Mouse (Mus musculus) induced T-regulatory cell, adult 2 months (primary cell): ENCODE measurements around the gene Elavl1.

Source experiments
- DNase-seq: peaks from one replicate; pipeline ENCODE4 v3.0.0-alpha.2; 2012; ENCODE audit warnings: low read depth

The Elavl1 gene

DNA sequence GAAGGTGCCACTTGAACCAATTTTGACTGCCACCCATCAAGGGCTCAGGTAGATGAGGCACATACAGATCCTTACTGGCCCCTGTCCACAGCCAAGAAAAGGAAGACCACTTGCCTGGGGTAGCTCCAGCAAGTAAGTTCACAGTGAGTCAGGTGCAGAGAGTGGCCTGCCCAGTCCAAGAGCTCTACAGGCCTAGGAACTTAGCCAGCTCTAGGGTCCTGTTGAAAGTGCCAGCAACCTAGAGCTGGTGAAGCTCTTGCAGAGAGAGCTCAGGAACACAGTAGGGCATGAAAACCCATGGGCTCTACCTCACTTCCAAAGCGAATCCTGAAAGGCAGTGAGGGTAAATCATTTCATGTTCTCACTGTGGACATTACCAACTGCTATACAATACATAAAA is 4.8 kb downstream of the Elavl1 start:
- DNase-seq = no peak

DNA sequence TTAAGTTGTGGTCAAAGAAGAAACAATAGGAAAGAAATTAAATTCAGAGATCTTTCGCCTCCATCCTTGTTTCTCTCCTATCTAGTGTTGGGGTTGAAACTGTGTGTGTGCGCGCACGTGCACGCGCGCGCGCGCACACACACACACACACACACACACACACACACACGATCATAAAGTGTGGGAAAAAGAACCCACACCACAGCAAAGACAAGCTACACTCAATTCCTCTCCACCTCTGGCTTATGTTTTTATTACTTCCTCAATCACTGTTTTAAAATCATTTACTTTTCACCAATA is 5.7 kb downstream of the Elavl1 start:
- no peak for DNase-seq

DNA sequence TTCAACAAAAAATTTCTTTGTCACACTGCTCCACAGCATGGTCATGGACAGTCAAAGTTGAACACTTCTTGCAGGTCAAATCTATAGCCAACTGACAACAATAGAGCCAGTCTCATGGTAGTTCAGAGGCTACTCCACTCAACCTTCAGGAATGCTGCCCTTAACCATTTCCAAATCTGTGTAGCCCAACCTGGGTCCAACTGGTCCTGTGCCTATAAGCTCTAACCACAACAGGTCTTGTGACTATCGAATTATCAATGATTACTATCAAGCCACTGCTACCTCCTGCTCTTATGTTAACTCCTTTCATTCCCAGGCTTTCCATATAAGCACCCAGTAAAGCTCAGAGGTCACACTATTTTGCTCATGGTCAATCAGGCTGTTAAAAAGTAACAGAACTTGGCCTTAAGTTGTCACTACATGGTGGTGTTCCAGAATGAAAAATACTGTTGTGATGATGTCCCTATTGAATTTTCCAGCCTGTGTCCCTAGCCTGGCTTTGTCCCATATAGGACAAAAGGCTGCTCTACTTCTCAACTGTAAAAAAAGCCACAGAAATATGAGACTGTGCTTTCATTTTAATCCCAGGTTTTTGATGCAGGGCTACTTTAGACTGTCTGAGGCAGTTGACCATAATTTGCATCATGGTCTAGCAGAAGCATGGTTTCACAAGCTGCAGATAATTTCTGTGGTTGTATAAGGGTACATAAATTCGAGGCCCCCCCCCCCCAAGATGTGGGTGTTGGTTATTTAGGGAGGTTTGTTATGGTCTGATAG is 6.2 kb downstream of the Elavl1 start:
- no peak for DNase-seq

- no peak for DNase-seq
Measured at GRCm38 (mm10) chr8:4318124-4318523, 7.1 kb downstream of the Elavl1 start.

DNA sequence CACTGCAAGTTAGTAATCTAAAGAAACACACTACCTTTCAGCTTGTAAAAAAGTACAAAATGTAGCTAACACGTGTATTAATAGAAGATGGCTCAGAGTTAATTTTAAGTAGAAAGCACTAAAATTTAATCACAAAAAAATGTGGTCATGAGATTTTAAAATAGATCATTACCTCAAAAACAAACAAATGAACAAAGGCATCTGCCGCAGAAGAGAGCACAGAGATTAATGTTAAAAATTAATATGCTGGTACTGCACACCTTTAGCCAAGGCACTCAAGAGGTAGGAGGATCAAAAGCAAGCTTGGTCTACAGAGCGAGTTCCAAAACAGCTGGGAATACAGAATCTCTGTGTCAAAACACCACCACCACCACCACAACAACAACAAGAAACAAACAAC is 10.4 kb downstream of the Elavl1 start:
- DNase-seq = peak; percentile 33

DNA sequence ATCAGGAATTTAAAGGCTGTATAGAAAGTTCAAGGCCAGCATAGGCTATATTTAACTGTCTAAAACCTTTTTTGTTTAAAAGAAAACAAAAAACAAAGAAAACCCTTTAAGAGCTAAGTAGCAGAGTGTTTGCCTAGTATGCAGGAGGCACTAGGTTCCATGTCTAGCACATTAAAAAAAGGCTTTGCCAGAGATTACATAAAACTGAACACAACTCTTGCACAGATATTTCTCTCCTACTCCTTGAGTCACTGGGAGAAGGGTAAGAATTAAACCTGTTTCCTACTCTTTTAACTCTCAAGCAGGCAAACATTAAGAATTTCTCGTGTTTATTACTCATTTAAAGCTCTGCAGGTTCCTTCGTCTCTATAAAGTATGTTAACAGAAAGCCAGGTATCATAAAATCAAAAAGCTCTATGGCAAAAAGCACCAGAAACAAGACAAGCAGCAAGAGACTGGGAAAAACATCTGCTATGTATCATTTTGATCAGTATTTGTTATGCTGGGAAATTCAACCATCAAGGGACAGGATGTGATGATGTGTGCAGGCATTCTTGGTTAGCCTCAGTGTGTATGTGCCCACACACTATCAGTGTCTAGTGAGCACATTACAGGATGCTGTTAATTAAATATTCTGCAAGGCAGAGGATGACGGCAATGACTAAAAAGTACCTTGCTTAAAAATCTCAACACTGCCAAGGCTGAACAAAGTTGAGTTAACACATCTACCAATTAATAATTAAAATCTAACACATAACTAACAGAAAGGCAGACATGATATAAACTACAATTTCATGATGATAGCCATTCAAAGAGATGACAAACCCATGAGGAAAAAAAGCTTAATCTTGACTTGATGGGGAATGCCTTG is 11.7 kb downstream of the Elavl1 start:
- peak; percentile 84 for DNase-seq

DNA sequence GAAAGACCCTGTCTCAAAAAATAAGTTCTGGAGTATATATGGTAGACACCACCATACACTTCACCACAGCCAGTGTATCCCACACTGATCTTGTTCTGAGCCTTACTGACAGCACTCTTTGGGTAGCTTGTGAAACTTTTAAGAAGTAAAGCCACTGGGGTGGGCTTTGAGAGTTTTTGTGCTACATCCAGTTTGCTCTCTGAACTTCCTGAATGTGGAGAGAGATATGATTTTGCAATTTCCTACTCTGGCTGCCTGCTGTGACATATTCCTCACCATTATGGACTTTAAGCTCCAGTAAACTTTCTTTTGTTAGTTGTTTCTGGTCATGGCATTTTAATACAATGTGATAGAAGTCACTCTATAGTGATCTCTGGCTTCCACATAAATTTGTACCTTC is 13.1 kb downstream of the Elavl1 start:
- no peak for DNase-seq

- peak; percentile 18 for DNase-seq
Measured at GRCm38 (mm10) chr8:4305838-4306237, 19.4 kb downstream of the Elavl1 start.

GRCm38 (mm10) chr8:4304124-4304547 is 21.1 kb downstream of the Elavl1 start:
- DNase-seq = no peak

GRCm38 (mm10) chr8:4297822-4298221 is 27.4 kb downstream of the Elavl1 start:
- DNase-seq = no peak

DNA sequence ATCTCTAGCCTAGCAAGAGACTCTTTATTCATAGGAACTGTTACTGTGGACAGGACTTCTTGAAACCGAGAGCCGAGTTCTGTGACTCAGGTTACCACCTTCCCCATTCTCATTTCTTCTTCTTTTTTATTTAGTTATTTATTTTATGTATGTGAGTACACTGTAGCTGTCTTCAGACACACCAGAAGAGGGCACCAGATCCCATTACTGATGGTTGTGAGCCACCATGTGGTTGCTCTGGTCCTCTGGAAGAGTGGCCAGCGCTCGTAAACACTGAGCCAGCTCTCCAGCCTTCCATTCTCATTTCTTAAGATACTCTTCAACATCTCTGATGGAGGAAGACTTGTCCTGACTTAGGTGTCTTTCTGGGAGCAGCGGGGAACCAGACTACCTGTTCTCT is 32.5 kb downstream of the Elavl1 start:
- no peak for DNase-seq

DNA sequence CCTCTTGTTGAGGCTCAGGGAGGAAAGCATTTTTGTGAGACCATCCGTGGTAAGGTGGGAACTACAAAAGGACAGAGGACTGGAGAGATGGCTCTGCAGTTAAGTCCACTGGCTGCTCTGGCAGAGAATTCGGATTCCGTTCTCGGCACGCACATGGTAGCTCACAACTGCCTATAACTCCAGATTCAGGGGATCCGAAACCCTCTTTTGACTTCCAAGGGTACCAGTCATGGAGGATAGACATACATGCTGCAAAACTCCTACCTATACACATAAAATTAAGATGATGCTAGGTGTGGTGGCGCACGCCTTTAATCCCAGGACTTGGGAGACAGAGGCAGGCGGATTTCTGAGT is 49.1 kb downstream of the Elavl1 start:
- DNase-seq = no peak

GRCm38 (mm10) chr8:4275275-4276110 is 49.7 kb downstream of the Elavl1 start, which contains the start of gene Timm44:
Timm44 (minus strand) TSS chr8:4275913.
- DNase-seq = peak; percentile 96

DNA sequence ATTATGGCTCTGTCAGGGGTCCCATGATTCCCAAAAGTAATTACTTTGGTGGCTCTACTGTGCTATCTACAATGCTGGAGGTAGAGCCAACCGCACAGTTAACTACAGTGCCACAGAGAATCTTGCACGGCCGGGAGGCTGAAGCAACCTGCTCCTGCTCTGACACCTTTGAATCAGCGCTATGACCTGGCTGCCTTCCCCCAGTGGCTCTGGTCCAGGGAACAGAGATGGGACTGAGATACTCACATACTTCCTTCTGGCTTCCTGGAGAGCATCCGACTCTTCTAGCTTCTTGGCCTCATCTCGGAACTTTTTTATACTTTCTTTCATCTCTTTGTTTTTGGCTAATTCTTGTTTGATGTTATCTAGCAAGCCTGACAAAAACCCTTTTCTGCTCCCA is 55.6 kb downstream of the Elavl1 start:
- no peak for DNase-seq

- no peak for DNase-seq
Measured at GRCm38 (mm10) chr8:4267627-4268026, 57.6 kb downstream of the Elavl1 start.

DNA sequence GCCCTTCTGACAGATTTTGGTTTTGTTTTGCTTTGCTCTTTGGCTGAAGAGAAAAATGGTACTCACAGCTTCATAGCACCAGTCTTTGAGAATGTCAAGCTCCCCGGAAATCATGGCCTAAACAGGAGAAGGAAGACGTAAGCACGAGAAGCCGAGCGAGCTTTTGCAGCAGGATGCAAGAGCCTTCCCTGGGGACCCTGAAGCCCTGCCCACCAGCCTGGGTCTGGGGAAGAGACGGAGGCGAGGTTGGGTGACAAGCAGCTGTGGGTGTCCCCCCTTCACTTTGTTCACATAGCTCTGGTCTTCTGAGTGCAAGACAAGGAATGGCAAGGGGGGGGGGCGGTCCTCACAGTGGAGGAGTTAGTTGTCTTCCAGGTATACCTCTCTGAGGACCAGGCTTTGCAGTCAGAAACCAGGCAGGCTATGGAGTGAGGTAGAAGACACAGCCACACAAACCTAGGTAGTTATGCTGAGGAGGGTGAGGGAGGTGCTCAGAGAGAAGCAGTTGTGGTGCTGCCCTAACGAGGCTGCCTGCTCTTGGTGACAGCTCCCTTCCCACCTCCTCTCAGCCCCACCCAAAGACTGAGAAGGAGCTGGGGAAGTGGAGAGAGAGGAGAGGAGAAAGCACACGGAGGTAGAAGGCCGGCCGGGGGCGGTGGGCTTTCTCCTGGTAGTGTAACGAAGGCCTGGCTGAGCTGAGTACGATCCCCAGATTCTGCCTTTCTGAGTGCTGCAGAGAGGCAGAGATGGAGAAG is 59.9 kb downstream of the Elavl1 start:
- no peak for DNase-seq

GRCm38 (mm10) chr8:4263105-4263791 is 62.0 kb downstream of the Elavl1 start:
- no peak for DNase-seq

- no peak for DNase-seq
Measured at GRCm38 (mm10) chr8:4259805-4260170, 65.4 kb downstream of the Elavl1 start.

GRCm38 (mm10) chr8:4259125-4259804 is 65.9 kb downstream of the Elavl1 start, which contains the start of gene Ctxn1:
Ctxn1 (minus strand) TSS chr8:4259274.
- DNase-seq = peak; percentile 94

- no peak for DNase-seq
Measured at GRCm38 (mm10) chr8:4258678-4259077, 66.5 kb downstream of the Elavl1 start.

DNA sequence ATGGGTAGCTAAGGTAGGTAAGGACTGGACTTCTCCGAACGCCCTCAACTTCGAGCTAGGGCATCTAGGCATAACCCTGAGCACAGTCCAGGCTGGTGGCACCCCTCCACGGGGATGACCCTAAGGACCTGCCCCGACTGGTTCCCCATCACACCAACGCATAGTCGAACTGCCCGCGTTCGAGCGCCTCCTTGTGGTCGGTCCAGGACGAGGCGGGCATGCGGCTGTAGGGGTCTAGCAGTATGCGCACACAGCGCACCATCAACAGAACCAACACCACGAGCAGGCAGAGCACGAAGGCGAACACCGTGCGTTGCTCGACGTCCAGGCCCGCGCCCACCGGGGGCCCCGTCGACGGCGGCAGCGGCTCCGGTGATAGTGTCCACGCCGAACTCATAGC is 67.0 kb downstream of the Elavl1 start:
- DNase-seq = peak; percentile 82
